Mouse (Mus musculus): Measurements from ENCODE around the gene Alkbh5.

DNA sequence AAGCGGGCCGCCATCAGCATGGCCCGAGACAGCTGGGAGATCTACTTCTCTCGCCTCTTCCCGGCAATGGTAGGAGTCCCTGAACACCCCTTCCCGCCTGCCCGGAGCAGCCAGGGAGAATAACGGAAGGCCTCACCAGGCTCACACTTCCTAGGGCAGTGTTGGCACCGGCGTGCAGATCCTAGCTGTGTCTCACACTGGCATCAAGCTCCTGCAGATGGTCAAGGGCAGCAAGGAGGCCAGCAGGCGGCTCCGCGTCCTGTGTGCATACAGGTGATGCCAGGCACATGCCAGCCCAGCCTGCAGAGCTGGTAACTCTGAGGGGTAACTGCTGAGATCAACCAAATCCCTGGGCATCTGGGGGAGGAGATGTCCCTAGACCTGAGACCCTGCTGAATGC lies 28.9 kb upstream of the Alkbh5 start:
- TF ChIP-seq CTCF (IDR thresholded peaks at IDR 0.05; ENCODE audit: low read depth, low read length) (no peak), POLR2A (IDR thresholded peaks at IDR 0.05; ENCODE audit: insufficient read depth, low read length) (no peak)

All from ES-Bruce4 (cell line).